Mouse (Mus musculus) testis, adult 2 months (tissue): ENCODE results near the gene Grin1. TPM values are rescaled to one million over a fixed set of nuclear protein-coding genes. Genes with fewer than 3 reads are reported as not detected.

Experiments
- H3K27ac ChIP-seq: fragments of 200-500 bp; 2 replicates; pipeline ENCODE4 v1.5.1; 2012; ENCODE audit warnings: low read depth, low read length; ENCODE audit not compliant: control insufficient read depth, insufficient read depth
- H3K27me3 ChIP-seq: fragments of 200-500 bp; 2 replicates; pipeline ENCODE4 v1.6.1; 2012; ENCODE audit warnings: mild to moderate bottlenecking, low read length, moderate library complexity; ENCODE audit not compliant: control insufficient read depth, insufficient read depth
- H3K36me3 ChIP-seq: fragments of 200-500 bp; 2 replicates; pipeline ENCODE4 v1.6.1; 2012; ENCODE audit warnings: mild to moderate bottlenecking, low read length; ENCODE audit not compliant: control insufficient read depth, insufficient read depth
- H3K4me1 ChIP-seq: fragments of 200-500 bp; 2 replicates; pipeline ENCODE4 v1.6.1; 2012; ENCODE audit warnings: low read length; ENCODE audit not compliant: control insufficient read depth, insufficient read depth
- H3K4me3 ChIP-seq: fragments of 200-500 bp; 2 replicates; pipeline ENCODE4 v1.5.1; 2012; ENCODE audit warnings: low read depth, mild to moderate bottlenecking, low read length, moderate library complexity, mixed read lengths; ENCODE audit not compliant: control insufficient read depth
- CTCF ChIP-seq: fragments of 200-500 bp; IDR thresholded peaks from 2 replicates; pipeline ENCODE4 v1.5.1; 2012; ENCODE audit warnings: low read depth, mild to moderate bottlenecking, inconsistent platforms, low read length, moderate library complexity; ENCODE audit not compliant: control insufficient read depth, insufficient read depth, insufficient replicate concordance
- POLR2A ChIP-seq: fragments of 200-500 bp; IDR thresholded peaks from 2 replicates; pipeline ENCODE4 v1.6.1; 2012; ENCODE audit warnings: low read depth, mild to moderate bottlenecking, inconsistent platforms, low read length, moderate library complexity; ENCODE audit not compliant: control insufficient read depth
- polyA plus RNA-seq: library from polyadenylated mRNA; depleted of rRNA; stranded (reverse); fragments of >200 nt; gene quantifications from 2 replicates; pipeline ENCODE4 v1.2.3, GENCODE M21; 2012

The Grin1 gene
- polyA plus RNA-seq, 1 experiment, result 0.75 TPM

GRCm38 (mm10) chr2:25291184-25292053 is 27.6 kb downstream of the Grin1 start:
- H3K4me3 ChIP-seq, result peak overlapping the region; percentile 76
- H3K4me1 ChIP-seq, result peaks cover 8% of the 10 kb centered on the region
- no peak overlapping the region for H3K27ac ChIP-seq
- no peaks in the 10 kb centered on the region for H3K36me3 ChIP-seq
- H3K27me3 ChIP-seq, result no peaks in the 10 kb centered on the region
- TF ChIP-seq CTCF, result no peak
- no peak for TF ChIP-seq POLR2A

GRCm38 (mm10) chr2:25290816-25291130 is 28.2 kb downstream of the Grin1 start:
- peaks cover 8% of the 10 kb centered on the region for H3K4me1 ChIP-seq
- H3K4me3 ChIP-seq, result peak overlapping the region; percentile 76
- H3K27me3 ChIP-seq, result no peaks in the 10 kb centered on the region
- no peak for TF ChIP-seq CTCF
- no peak for TF ChIP-seq POLR2A
- no peak overlapping the region for H3K27ac ChIP-seq
- H3K36me3 ChIP-seq, result no peaks in the 10 kb centered on the region

GRCm38 (mm10) chr2:25290101-25290815 is 28.7 kb downstream of the Grin1 start:
- Histone ChIP-seq H3K4me3 (peak overlapping the region; percentile 76), H3K4me1 (peaks cover 8% of the 10 kb centered on the region), H3K36me3 (no peaks in the 10 kb centered on the region; the same call in 1 of the 2 replicates), H3K27ac (no peak overlapping the region), H3K27me3 (no peaks in the 10 kb centered on the region)
- TF ChIP-seq CTCF (no peak), POLR2A (0 out of 2 replicates have a peak, but pooled peaks have one; percentile 2)

GRCm38 (mm10) chr2:25289651-25290050 is 29.3 kb downstream of the Grin1 start, which contains the start of gene Lrrc26:
TSS of gene Lrrc26 (plus strand) at chr2:25289915.
- no peak for TF ChIP-seq CTCF
- no peak for TF ChIP-seq POLR2A
- Histone ChIP-seq H3K27ac (no peak within 1 kb of the TSS), H3K4me3 (peak within 1 kb of the TSS; percentile 76)

GRCm38 (mm10) chr2:25288734-25289345 is 30.1 kb downstream of the Grin1 start:
- Histone ChIP-seq H3K4me3 (peak overlapping the region; percentile 76), H3K27me3 (no peaks in the 10 kb centered on the region)

More at GRCm38 (mm10) chr2:25289651-25290050, 29.3 kb downstream of the Grin1 start, which contains the start of gene Lrrc26:
- Histone ChIP-seq H3K27me3 (no peaks in the 10 kb centered on the region), H3K36me3 (peaks cover 4% of the 10 kb centered on the region), H3K4me1 (peaks cover 8% of the 10 kb centered on the region)

GRCm38 (mm10) chr2:25287927-25288649 is 30.9 kb downstream of the Grin1 start, which contains the start of gene Tmem210:
TSS of gene Tmem210 (plus strand) at chr2:25288145.
- Histone ChIP-seq H3K4me3 (peak within 1 kb of the TSS; percentile 76), H3K27me3 (no peaks in the 10 kb centered on the region), H3K27ac (peak within 1 kb of the TSS; percentile 54), H3K4me1 (peaks cover 8% of the 10 kb centered on the region), H3K36me3 (peaks cover 5% of the 10 kb centered on the region)
- peak; percentile 63 for TF ChIP-seq POLR2A
- no peak for TF ChIP-seq CTCF

More at GRCm38 (mm10) chr2:25288734-25289345, 30.1 kb downstream of the Grin1 start:
- Histone ChIP-seq H3K36me3 (peaks cover 5% of the 10 kb centered on the region), H3K27ac (no peak overlapping the region), H3K4me1 (peaks cover 8% of the 10 kb centered on the region)
- no peak for TF ChIP-seq POLR2A
- TF ChIP-seq CTCF, result no peak
